Mouse (Mus musculus): ENCODE results near the gene Olfr1040.
"Not testable (repeated sequence)": the region's sequence is repeated elsewhere in the genome, so short reads cannot be mapped to it uniquely, and the experiment has no call there.

Olfr1040 gene

DNA sequence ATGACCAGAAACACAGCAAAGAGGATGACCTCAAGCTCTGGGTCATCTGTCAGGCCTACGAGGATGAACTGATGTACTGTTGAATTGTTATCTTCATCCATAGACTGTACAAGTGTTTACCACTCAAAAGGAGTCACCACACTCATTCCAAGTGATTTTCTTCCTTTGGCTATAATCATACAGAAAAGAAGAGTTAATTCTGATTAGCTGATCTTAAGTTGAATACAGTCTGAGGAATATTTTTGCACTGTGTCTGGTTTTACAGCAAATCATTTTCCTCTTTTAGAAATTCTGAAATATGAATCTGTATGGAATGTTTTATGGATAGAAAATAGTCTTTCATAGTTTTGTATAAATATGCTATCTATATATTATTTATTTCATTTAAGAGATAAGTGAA, at the start of gene Olfr1040:
Gene Olfr1040 (minus strand): TSS at position 101 of the 400 bp plus-strand sequence.
- DNase-seq: no peak

DNA sequence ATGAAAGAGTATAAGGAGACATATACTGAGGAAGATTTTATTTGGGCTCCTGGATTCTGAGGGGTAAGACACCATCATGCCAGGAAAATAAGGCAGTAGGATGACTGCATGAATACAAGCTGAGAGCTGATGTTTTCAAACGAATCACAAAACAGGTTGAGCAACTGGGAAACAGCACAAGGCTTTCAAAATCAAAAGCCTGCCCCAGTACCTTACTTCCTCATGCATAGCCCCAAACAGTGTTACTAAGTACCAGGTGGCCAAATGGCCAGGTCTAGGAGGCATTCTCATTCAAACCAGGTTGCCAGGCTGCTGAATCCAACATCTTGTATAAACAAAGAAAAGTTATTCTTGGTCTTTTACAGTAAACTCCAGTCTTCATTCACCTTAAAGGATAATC, 49.3 kb upstream of the Olfr1040 start:
- DNase-seq: no peak

DNA sequence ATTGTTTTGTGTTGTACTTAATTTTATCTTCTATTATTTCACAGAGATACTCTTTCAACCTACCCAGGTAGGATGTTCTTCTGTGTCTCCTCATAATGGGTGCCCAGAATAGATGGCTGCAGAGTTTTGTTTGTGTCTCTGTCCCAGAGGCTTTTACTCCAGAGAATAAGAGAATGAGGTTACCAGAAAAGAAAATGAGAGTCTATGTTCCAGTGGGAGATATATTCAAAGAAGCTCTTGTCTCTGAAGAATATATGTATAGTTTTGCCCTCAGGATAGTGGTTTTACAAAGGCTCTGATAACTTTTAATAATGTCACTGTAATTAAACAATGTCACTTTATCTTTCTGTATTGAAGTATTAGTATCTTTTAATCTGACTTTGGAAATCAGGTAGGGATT, 39.1 kb upstream of the Olfr1040 start, which contains the start of gene Olfr52:
Gene Olfr52 (minus strand): TSS at position 101 of the 400 bp plus-strand sequence.
- DNase-seq: no peak

DNA sequence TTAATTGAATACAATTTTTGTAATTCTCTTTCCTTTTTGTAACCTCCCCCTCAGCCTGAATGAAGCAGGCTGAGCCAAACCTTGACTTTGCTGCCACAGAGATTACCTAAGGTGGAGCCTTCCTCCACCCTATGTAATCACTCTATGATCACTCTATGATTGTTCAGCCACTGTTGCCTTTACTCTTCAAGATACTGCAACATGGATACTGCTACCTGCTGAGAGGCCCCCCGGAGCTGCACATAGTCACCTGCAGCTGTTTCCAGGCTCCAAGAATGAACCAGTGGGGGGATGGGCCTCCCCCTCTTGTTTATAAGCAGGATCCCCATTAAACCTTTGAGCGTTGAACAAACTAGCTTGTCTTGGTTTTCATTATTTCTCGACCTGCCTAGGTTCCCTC, 33.4 kb upstream of the Olfr1040 start:
- no peak for DNase-seq

DNA sequence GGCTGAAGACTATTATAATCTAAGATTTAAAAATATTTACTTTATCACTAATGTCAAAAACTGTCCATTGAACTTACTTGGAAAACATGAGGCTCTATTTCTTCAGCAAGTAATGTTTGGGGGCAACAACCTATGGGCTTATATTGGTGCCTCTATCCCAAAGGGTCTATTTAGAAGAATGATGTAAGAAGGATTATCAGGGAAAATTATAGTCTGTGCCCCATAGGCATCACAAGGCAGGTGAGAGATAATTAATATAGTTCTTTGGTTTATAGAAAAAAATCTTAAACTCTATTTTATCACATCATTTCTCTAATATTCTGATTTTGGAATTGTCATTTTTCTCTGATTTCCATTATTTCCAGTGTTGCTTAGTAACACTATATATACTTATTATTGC, 31.2 kb upstream of the Olfr1040 start, which contains the start of gene Olfr1044:
Gene Olfr1044 (minus strand): TSS at position 101 of the 400 bp plus-strand sequence.
- DNase-seq: no peak

DNA sequence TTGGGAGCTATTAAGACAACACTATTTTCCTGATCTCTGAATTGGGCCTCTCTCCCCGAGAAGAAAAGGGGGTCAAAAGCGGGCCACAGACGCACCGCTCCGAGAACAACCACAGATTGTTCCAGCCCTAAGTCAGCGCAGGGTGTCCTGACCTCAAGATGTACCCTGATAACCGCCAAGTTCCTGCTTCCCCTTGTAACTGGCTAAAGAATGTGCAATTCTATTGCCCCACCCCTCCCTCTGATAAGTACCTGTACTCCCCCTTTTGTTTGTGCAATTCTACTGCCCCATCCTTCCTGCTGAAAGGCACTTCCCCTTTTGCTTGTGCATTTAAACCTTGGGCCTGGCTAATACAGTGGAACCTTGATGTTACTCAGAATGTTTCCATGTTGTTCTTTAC, 28.9 kb upstream of the Olfr1040 start:
- DNase-seq: not testable (repeated sequence)

DNA sequence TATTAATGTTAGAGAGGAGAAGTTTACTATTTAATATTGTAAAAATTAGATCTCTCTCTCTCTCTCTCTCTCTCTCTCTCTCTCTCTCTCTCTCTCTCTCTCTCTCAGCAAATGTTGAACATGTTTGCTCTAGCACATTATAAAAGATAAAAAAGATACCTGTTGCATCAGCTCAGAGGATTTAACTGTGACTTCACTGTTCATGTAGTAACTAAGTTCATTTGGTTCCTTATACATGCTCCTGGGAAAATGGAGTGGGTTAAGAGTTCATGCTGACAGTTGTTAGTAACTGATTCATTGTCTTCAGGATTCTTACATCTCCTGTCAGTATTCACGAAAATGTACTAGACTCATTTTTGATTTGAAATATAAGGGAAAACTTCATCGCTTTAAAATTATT, 20.9 kb upstream of the Olfr1040 start, which contains the start of gene Olfr1043:
Gene Olfr1043 (minus strand): TSS at position 101 of the 400 bp plus-strand sequence.
- no peak for DNase-seq

DNA sequence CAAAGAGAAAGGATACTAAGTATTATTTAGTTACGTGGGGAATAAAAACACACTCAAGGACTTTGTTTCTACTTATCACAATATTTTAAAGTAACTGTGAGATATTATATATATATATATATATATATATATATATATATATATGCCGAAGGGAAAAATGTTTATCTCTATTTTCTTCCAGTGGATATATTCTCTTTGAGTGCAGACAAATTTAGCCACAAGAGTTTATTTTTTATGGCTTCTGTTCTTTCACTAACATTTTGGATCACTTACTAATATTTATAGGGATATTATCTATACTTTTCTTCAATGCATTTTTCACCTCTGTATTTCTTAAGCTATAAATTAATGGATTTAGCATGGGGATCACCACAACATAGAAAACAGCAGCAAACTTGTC, 15.2 kb upstream of the Olfr1040 start, which contains the start of gene Olfr1042:
Gene Olfr1042 (minus strand): TSS at position 101 of the 400 bp plus-strand sequence.
- DNase-seq: no peak

DNA sequence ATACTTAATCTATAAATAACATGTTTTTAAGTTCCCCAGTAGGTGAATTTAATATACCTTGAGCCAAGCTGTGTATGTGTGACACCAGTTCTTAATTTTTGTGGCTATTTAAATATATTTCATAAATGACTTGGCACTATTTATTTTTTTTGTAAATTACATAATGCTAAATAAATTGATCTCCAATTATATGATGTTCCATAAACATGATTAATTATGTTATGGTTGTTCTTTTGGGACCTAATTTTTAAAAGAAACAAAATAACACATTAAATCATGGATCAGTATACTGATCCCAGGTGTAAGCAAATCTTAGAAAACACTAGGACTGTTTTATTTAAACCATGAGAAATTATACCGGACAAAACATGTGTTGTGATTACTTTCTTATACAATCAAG, 10.7 kb downstream of the Olfr1040 start, which contains the start of gene Olfr1039:
Gene Olfr1039 (minus strand): TSS at position 101 of the 400 bp plus-strand sequence.
- DNase-seq: no peak
